Mouse (Mus musculus) T-cell, adult 2 months (primary cell): ENCODE data around the gene 3100002H09Rik.

Experiments used
- DNase-seq: peaks from one replicate; pipeline ENCODE4 v3.0.0; 2022; ENCODE audit warnings: low spot score

The 3100002H09Rik gene

GRCm38 (mm10) chr4:124615406-124615960 is 4.9 kb upstream of the 3100002H09Rik start:
- no peak for DNase-seq

GRCm38 (mm10) chr4:124614189-124614588 is 3.6 kb upstream of the 3100002H09Rik start:
- no peak for DNase-seq

GRCm38 (mm10) chr4:124611768-124612167 is 1.2 kb upstream of the 3100002H09Rik start:
- no peak for DNase-seq

GRCm38 (mm10) chr4:124610066-124610465 is 537 bp downstream of the 3100002H09Rik start:
- DNase-seq, result no peak

- DNase-seq, result no peak
Observed at GRCm38 (mm10) chr4:124607166-124607565, 3.4 kb downstream of the 3100002H09Rik start.

GRCm38 (mm10) chr4:124606180-124606579 is 4.4 kb downstream of the 3100002H09Rik start:
- DNase-seq, result no peak

GRCm38 (mm10) chr4:124605255-124605654 is 5.3 kb downstream of the 3100002H09Rik start:
- no peak for DNase-seq

GRCm38 (mm10) chr4:124603712-124604111 is 6.9 kb downstream of the 3100002H09Rik start:
- DNase-seq, result no peak

GRCm38 (mm10) chr4:124595929-124596328 is 14.7 kb downstream of the 3100002H09Rik start:
- no peak for DNase-seq

- DNase-seq, result no peak
Observed at GRCm38 (mm10) chr4:124594933-124595332, 15.7 kb downstream of the 3100002H09Rik start.

- DNase-seq, result no peak
Observed at GRCm38 (mm10) chr4:124593691-124594090, 16.9 kb downstream of the 3100002H09Rik start.

GRCm38 (mm10) chr4:124593210-124593609 is 17.4 kb downstream of the 3100002H09Rik start:
- DNase-seq, result no peak

GRCm38 (mm10) chr4:124592241-124592640 is 18.4 kb downstream of the 3100002H09Rik start:
- DNase-seq, result no peak

GRCm38 (mm10) chr4:124580695-124581094 is 29.9 kb downstream of the 3100002H09Rik start:
- no peak for DNase-seq

- no peak for DNase-seq
Observed at GRCm38 (mm10) chr4:124575955-124576445, 34.6 kb downstream of the 3100002H09Rik start.

- no peak for DNase-seq
Observed at GRCm38 (mm10) chr4:124575269-124575954, 35.2 kb downstream of the 3100002H09Rik start.

- DNase-seq, result no peak
Observed at GRCm38 (mm10) chr4:124573586-124573985, 37.0 kb downstream of the 3100002H09Rik start.

- no peak for DNase-seq
Observed at GRCm38 (mm10) chr4:124570977-124571376, 39.6 kb downstream of the 3100002H09Rik start.

GRCm38 (mm10) chr4:124569661-124570060 is 40.9 kb downstream of the 3100002H09Rik start:
- no peak for DNase-seq

GRCm38 (mm10) chr4:124563371-124563770 is 47.2 kb downstream of the 3100002H09Rik start:
- DNase-seq, result no peak

- no peak for DNase-seq
Observed at GRCm38 (mm10) chr4:124562721-124563120, 47.9 kb downstream of the 3100002H09Rik start.
